Mouse (Mus musculus): ENCODE measurements at regions not wholly inside any gene's neighbourhood (a gene's known extent, or its start where the extent isn't known, plus 50 kb on each side); places are given as distances from the start of the nearest gene placed in this dataset.

GRCm38 (mm10) chr15:88514091-88514490 lies 86.0 kb upstream of the Zdhhc25 start:
- TF ChIP-seq CTCF (IDR thresholded peaks at IDR 0.05; ENCODE audit: extremely low read depth, insufficient read length, insufficient replicate concordance, low read depth, low read length): no peak
- TF ChIP-seq POLR2A (IDR thresholded peaks at IDR 0.05; ENCODE audit: low read depth, low read length): no peak

Data from small intestine, adult 2 months (tissue).